Mouse (Mus musculus): ENCODE data around the gene Tas2r140. TPM values are rescaled to one million over a fixed set of nuclear protein-coding genes. Genes with fewer than 3 reads are reported as not detected.

Tas2r140 gene
- not detected for total RNA-seq (2021)
- long read RNA-seq, experiment 1: 0 reads
- long read RNA-seq, experiment 2: 0 reads

DNA sequence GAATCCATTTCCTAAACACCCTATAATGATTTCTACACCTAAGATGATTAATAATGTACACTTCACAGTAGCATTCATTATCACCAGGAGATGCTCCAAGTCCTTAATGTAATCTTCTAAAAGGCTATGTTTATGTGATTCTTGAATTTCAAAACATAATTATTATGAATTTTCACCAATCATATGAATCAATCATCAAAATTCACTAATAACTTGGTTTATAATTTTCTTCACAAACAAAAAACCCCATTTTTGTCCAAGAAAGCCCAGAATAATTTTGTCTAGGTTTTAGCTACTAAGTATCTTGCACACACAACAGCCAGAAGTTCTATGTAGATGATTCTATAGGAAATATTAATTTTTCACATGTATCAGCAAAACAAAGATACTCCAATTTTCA is at the start of gene Tas2r140:
Gene Tas2r140, minus strand, starts transcription at position 101 of the 400 bp plus-strand sequence.
- intact Hi-C loops (cut with DNase I): no loop called here
- no peak for DNase-seq

- intact Hi-C loops (cut with DNase I): no loop called here
- no peak for DNase-seq
Measured at GRCm38 (mm10) chr6:133104609-133104921, 48.9 kb upstream of the Tas2r140 start, which contains the start of gene Smim10l1. TSS of gene Smim10l1 (plus strand) at chr6:133104909.

DNA sequence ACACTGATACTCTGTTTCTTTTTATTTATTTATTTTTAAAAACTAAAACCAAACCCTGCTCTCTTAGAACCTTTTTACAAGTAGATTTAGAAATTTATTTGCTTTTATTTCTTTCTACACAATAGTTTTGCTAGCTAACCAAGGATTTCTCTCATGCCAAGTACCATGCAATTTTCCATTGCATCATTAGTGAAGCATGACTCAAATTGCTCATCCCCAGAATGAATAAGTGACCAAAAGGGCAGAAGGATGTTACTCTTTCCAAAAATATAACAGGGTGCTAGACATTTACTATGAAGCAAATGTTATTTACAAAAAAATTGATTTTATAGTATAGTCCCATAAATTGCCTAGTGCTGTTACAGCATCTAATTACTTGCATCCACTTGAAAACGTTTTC is 46.8 kb upstream of the Tas2r140 start:
- intact Hi-C loops (cut with DNase I): no loop called here

DNA sequence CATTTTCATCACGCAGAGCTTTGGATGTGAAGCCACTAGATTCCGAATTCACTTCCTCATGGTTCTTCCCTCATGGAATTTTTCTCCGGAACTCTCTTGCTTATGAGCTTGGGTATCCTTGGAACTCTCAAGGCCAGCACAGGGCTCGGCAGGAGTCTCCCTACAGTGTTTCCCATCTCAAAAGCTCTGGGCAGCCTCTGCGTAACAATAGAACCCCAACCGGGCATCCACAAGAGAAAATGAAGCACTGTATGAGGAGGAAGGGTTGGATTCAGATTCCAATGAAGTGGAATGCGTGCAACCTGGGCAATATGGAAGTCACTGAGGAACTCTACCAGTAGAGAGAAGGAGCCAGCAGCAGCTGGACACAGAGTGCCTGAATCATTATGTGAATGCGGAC is 36.6 kb upstream of the Tas2r140 start:
- no peak for DNase-seq
- intact Hi-C loops (cut with DNase I): no loop called here

More for the DNA sequence above, 46.8 kb upstream of the Tas2r140 start:
- no peak for DNase-seq

GRCm38 (mm10) chr6:133037001-133037400 is 18.6 kb downstream of the Tas2r140 start, which contains the start of gene Tas2r103:
TSS of gene Tas2r103 (minus strand) at chr6:133037101.
- intact Hi-C loops (cut with DNase I): no loop called here
- DNase-seq: no peak

Other genes with a start within 250 kb of the Tas2r140 start
- not detected for gene Tas2r123, start 208.7 kb downstream of the Tas2r140 start, total RNA-seq (2021)
- gene Tas2r116, start 200.4 kb downstream of the Tas2r140 start, total RNA-seq (2021): not detected
- not detected for gene Tas2r110, start 187.8 kb downstream of the Tas2r140 start, total RNA-seq (2021)
- not detected for gene Tas2r113, start 162.8 kb downstream of the Tas2r140 start, total RNA-seq (2021)
- gene Tas2r125, start 146.2 kb downstream of the Tas2r140 start, total RNA-seq (2021): not detected
- not detected for gene Tas2r129, start 104.7 kb downstream of the Tas2r140 start, total RNA-seq (2021)
- gene Tas2r131, start 97.9 kb downstream of the Tas2r140 start, total RNA-seq (2021): not detected
- gene Tas2r109, start 74.9 kb downstream of the Tas2r140 start, total RNA-seq (2021): not detected
- gene Tas2r103, start 18.7 kb downstream of the Tas2r140 start, total RNA-seq (2021): not detected
- 10 to 100 TPM; 65.5 to 73.3 TPM for gene Smim10l1, start 49.1 kb upstream of the Tas2r140 start, total RNA-seq (2021)
- not detected for gene 5530400C23Rik, start 236.4 kb upstream of the Tas2r140 start, total RNA-seq (2021)

All from heart, postnatal 14 days (tissue).